Mouse (Mus musculus) lung, embryonic 14.5 days (tissue): ENCODE results near the gene Smurf1. TPM values are rescaled to one million over a fixed set of nuclear protein-coding genes. Genes with fewer than 3 reads are reported as not detected.

Experiments used
- ATAC-seq: fragments of 200-750 bp; cut with Nextera tagmentation; 2 replicates; pipeline ENCODE4 v1.8.0; 2017; ENCODE audit warnings: mild to moderate bottlenecking, moderate TSS enrichment, moderate library complexity; ENCODE audit not compliant: insufficient read depth
- DNase-seq: peaks from one replicate; pipeline ENCODE4 v3.0.0-alpha.2; 2015
- H3K27ac ChIP-seq: fragments of 300-500 bp; sonication (generic); 2 replicates; pipeline ENCODE4 v1.5.1; 2014; ENCODE audit warnings: low read depth, mild to moderate bottlenecking, moderate library complexity
- H3K27me3 ChIP-seq: fragments of 300-500 bp; sonication (generic); 2 replicates; pipeline ENCODE4 v1.6.1; 2014; ENCODE audit warnings: low read length, control low read depth; ENCODE audit not compliant: insufficient read depth
- H3K36me3 ChIP-seq: fragments of 300-500 bp; sonication (generic); 2 replicates; pipeline ENCODE4 v1.6.1; 2014; ENCODE audit warnings: control low read depth; ENCODE audit not compliant: insufficient read depth
- H3K4me1 ChIP-seq: fragments of 300-500 bp; sonication (generic); 2 replicates; pipeline ENCODE4 v1.6.1; 2014; ENCODE audit warnings: antibody characterized with exemption, control low read depth; ENCODE audit not compliant: insufficient read depth
- H3K4me2 ChIP-seq: fragments of 300-500 bp; sonication (generic); 2 replicates; pipeline ENCODE4 v1.6.1; 2014; ENCODE audit warnings: mild to moderate bottlenecking
- H3K4me3 ChIP-seq: fragments of 300-500 bp; sonication (generic); 2 replicates; pipeline ENCODE4 v1.5.1; 2014; ENCODE audit warnings: low read depth, low read length
- H3K9ac ChIP-seq: fragments of 300-500 bp; sonication (generic); 2 replicates; pipeline ENCODE4 v1.6.1; 2014
- H3K9me3 ChIP-seq: fragments of 300-500 bp; sonication (generic); 2 replicates; pipeline ENCODE4 v1.6.1; 2016; ENCODE audit warnings: low read depth, low read length, control low read depth
- CTCF ChIP-seq: IDR thresholded peaks from 2 replicates; pipeline ENCODE4 v1.5.1; 2016; ENCODE audit warnings: antibody characterized with exemption, low read depth
- WGBS: fragments of 180-500 bp; shearing (Covaris S2); extraction: QIAGEN DNeasy Blood & Tissue Kit; methylation state at CpG from one replicate; pipeline ENCODE4 v1.1.7; 2014; 5-methylcytosine and 5-hydroxymethylcytosine counted together
- microRNA-seq: library from miRNA; unstranded; fragments of <30 nt; microRNA quantifications from one replicate; pipeline ENCODE4, GENCODE M21; 2016; ENCODE audit warnings: borderline number of aligned reads
- polyA plus RNA-seq: library from polyadenylated mRNA; unstranded; fragments of >200 nt; fragmentation: Nextera tagmentation; extraction: Ambion mirVana; gene quantifications from 2 replicates; pipeline ENCODE4 v1.2.1, GENCODE M21; 2014

Smurf1 gene
- polyA plus RNA-seq, 1 experiment from 2014 or later, result 28.3 TPM

DNA sequence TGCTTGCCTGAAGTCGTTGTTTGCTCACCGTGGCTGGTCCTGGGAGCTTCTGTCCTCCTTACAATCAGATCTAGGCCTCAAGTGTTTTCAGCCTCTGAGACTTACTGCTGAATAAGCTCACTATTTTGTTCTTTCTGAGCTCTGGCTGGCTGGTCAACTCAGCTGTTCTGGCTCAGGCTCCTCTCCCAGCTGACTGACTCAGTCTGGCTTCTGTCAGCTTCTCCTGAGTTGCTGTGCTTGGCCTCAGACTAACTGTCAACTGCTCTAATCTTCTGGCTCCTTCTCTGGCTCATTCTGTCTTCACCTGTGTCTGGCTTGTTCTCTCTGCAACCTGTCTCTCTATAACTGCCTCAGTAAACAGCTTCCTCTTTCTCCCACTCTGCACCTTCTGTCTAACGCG is 136.0 kb downstream of the Smurf1 start:
- no peak overlapping the region for H3K4me2 ChIP-seq
- no peak for TF ChIP-seq CTCF
- no peak overlapping the region for H3K4me3 ChIP-seq
- DNase-seq (no peak), ATAC-seq (no peak)
- no peaks in the 10 kb centered on the region for H3K27me3 ChIP-seq
- H3K27ac ChIP-seq, result no peak overlapping the region
- H3K9ac ChIP-seq, result no peak overlapping the region
- no peaks in the 10 kb centered on the region for H3K9me3 ChIP-seq
- no peaks in the 10 kb centered on the region for H3K4me1 ChIP-seq
- 89% methylated on average over 4 of the region's 4 CpGs for WGBS
- H3K36me3 ChIP-seq, result peaks cover 100% of the 10 kb centered on the region

DNA sequence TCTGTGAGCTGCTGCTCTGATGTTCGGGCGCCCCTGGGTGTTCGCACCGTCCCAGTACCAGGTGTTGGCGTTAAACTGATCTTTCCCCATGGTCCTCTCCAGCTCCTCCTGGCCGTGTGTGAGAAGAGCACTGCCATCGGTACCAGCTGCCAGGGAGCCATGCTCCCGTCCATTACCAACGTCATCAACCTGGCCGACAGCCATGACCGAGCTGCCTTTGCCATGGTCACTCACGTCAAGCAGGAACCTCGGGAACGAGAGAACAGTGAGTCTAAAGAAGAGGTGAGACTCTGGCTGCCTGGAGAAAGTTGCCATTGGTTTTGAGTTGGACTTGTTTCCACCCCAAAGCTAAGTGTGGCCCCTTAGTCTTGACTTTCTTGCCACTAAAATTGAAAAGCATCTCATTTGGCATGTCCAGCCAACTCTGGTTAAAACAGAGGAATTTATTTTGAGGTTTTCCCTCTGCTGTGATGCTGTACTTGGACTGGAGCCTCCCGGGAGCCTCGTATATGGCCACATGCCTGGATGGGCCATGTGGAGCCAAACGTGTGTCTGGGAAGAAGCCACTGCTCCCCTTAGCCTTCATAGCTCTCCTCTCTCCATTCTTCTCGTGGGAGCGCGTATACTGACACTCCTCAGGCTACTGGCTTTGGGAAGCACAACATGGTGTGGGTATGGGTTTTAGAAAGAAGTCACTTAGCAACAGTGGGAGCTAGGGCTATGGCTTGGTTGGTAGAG is 137.1 kb downstream of the Smurf1 start:
- Histone ChIP-seq H3K9ac (no peak overlapping the region), H3K4me3 (no peak overlapping the region), H3K27me3 (no peaks in the 10 kb centered on the region), H3K27ac (no peak overlapping the region), H3K4me1 (no peaks in the 10 kb centered on the region), H3K9me3 (no peaks in the 10 kb centered on the region), H3K4me2 (no peak overlapping the region), H3K36me3 (peaks cover 100% of the 10 kb centered on the region)
- 92% methylated on average over 20 of the region's 20 CpGs for WGBS
- no peak for DNase-seq
- ATAC-seq, result no peak
- no peak for TF ChIP-seq CTCF

Small RNA genes within 50 kb of the gene (microRNA-seq; reads per million reads assigned to microRNA genes)
- gene Mir7039, result not detected

Other genes with a start within 250 kb of the Smurf1 start
- 0.12 and 0.24 TPM in 2 replicates for gene Tmem130, start 204.0 kb downstream of the Smurf1 start, polyA plus RNA-seq
- gene Trrap, start 198.1 kb downstream of the Smurf1 start, polyA plus RNA-seq, result 84.9 and 97.4 TPM in 2 replicates
- not detected in 2 replicates for gene Gm4871, start 66.9 kb upstream of the Smurf1 start, polyA plus RNA-seq
- not detected in 2 replicates for gene 1700018F24Rik, start 77.1 kb upstream of the Smurf1 start, polyA plus RNA-seq
- gene Arpc1a, start 118.0 kb upstream of the Smurf1 start, polyA plus RNA-seq, result 144 and 148 TPM in 2 replicates
- not detected in 2 replicates for gene Kpna7, start 118.2 kb upstream of the Smurf1 start, polyA plus RNA-seq
- gene Arpc1b, start 148.4 kb upstream of the Smurf1 start, polyA plus RNA-seq, result 182 and 189 TPM in 2 replicates
- 107 and 113 TPM in 2 replicates for gene Pdap1, start 174.4 kb upstream of the Smurf1 start, polyA plus RNA-seq
- gene Bud31, start 174.5 kb upstream of the Smurf1 start, polyA plus RNA-seq, result 201 and 204 TPM in 2 replicates
- gene Ptcd1, start 201.3 kb upstream of the Smurf1 start, polyA plus RNA-seq, result 13.0 and 14.4 TPM in 2 replicates
- gene Cpsf4, start 201.4 kb upstream of the Smurf1 start, polyA plus RNA-seq, result 36.5 and 42.3 TPM in 2 replicates
- gene Atp5j2, start 226.2 kb upstream of the Smurf1 start, polyA plus RNA-seq, result 564 and 578 TPM in 2 replicates
- 7.0 and 7.5 TPM in 2 replicates for gene Zkscan14, start 236.0 kb upstream of the Smurf1 start, polyA plus RNA-seq
- gene Zkscan5, start 238.7 kb upstream of the Smurf1 start, polyA plus RNA-seq, result 12.9 and 13.4 TPM in 2 replicates